Mouse (Mus musculus) lung, postnatal 0 days (tissue): ENCODE results near the gene Tex52.

Experiments
- CTCF ChIP-seq: IDR thresholded peaks from 2 replicates; pipeline ENCODE4 v1.5.1; 2016; ENCODE audit warnings: antibody characterized with exemption, mild to moderate bottlenecking
- EP300 ChIP-seq: IDR thresholded peaks from 2 replicates; pipeline ENCODE4 v1.6.1; 2016; ENCODE audit warnings: antibody characterized with exemption, mild to moderate bottlenecking, control low read depth

DNA sequence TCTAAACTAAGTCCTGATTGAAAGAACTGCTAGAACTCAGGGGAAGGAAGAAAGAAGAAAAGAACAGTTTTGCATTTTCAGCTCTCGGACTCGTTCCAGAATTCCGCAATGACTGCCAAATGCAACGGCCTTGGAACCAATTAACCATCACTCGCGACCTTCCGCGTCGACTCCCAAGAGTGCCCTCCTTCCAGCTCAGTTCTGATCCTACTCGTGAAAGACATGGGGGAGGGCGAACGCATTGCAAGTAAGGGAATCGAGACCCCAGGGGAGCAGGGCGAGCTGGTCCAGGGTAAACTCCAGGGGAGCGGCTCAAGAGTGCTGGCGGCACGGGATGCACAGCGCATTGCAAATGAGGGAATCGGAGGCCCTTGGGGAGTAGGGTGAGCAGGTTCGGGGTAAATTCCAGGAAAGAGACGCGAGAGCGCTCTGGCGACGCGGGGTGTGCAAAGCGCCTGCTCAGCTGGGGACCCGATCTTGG is 20.0 kb upstream of the Tex52 start:
- no peak for TF ChIP-seq CTCF
- TF ChIP-seq EP300, result no peak
